Mouse (Mus musculus) heart, postnatal 0 days (tissue): Measurements from ENCODE around the gene Itga2.

ENCODE experiments used
- CTCF ChIP-seq: IDR thresholded peaks from 2 replicates; pipeline ENCODE4 v1.5.1; 2016; ENCODE audit warnings: antibody characterized with exemption, control low read depth, low read depth
- EP300 ChIP-seq: IDR thresholded peaks from 2 replicates; pipeline ENCODE4 v1.6.1; 2016; ENCODE audit warnings: antibody characterized with exemption, low read depth

DNA sequence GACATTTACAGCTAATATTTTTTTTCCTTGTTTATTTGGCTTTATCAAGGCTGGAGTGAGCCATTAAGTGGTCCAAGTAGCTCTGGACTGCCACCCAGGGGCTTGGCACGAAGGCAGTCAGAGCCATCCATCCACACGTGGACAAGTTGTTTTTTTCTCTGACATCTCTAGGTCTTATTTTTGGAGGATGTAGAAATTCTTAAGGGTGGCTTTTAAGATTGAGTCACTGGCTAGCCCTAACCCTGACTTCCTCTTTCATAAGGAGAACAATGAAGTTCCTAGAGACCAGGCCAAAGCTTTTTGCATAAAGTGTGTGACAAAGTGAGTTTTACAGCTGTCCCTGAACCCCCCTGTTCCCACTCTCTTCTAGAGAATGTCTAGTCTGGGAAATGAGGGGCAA lies 97.3 kb downstream of the Itga2 start:
- TF ChIP-seq CTCF (no peak), EP300 (no peak)
